Mouse (Mus musculus) heart, embryonic 12.5 days (tissue): ENCODE measurements around the gene H2al1h. TPM values are rescaled to one million over a fixed set of nuclear protein-coding genes. Genes with fewer than 3 reads are reported as not detected.
"Not testable (repeated sequence)": the region's sequence is repeated elsewhere in the genome, so short reads cannot be mapped to it uniquely, and the experiment has no call there.

Experiments
- ATAC-seq: fragments of 200-750 bp; cut with Nextera tagmentation; 2 replicates; pipeline ENCODE4 v1.8.0; 2017; ENCODE audit warnings: moderate TSS enrichment, moderate library complexity; ENCODE audit not compliant: insufficient number of reproducible peaks, low FRiP score
- H3K27ac ChIP-seq: fragments of 300-500 bp; sonication (generic); 2 replicates; pipeline ENCODE4 v1.5.1; 2016; ENCODE audit warnings: mild to moderate bottlenecking, moderate library complexity; ENCODE audit not compliant: poor library complexity, severe bottlenecking
- H3K27me3 ChIP-seq: fragments of 300-500 bp; sonication (generic); replicated peaks from 2 replicates; pipeline ENCODE4 v1.6.1; 2016; ENCODE audit warnings: mild to moderate bottlenecking, moderate library complexity
- H3K36me3 ChIP-seq: fragments of 300-500 bp; sonication (generic); 2 replicates; pipeline ENCODE4 v1.6.1; 2016; ENCODE audit warnings: mild to moderate bottlenecking, moderate library complexity
- H3K4me1 ChIP-seq: fragments of 300-500 bp; sonication (generic); replicated peaks from 2 replicates; pipeline ENCODE4 v1.6.1; 2016; ENCODE audit warnings: mild to moderate bottlenecking
- H3K4me2 ChIP-seq: fragments of 300-500 bp; sonication (generic); 2 replicates; pipeline ENCODE4 v1.6.1; 2016; ENCODE audit warnings: mild to moderate bottlenecking, moderate library complexity
- H3K4me3 ChIP-seq: fragments of 300-500 bp; sonication (generic); 2 replicates; pipeline ENCODE4 v1.5.1; 2016; ENCODE audit warnings: mild to moderate bottlenecking
- H3K9ac ChIP-seq: fragments of 300-500 bp; sonication (generic); 2 replicates; pipeline ENCODE4 v1.6.1; 2016; ENCODE audit warnings: mild to moderate bottlenecking, moderate library complexity
- H3K9me3 ChIP-seq: fragments of 300-500 bp; sonication (generic); replicated peaks from 2 replicates; pipeline ENCODE4 v1.6.1; 2016; ENCODE audit warnings: mild to moderate bottlenecking, moderate library complexity
- WGBS: fragments of 180-500 bp; shearing (Covaris S2); methylation state at CpG from one replicate; pipeline ENCODE4 v1.1.7; 2016; 5-methylcytosine and 5-hydroxymethylcytosine counted together
- polyA plus RNA-seq: library from polyadenylated mRNA; unstranded; fragments of >200 nt; fragmentation: Nextera tagmentation; extraction: Ambion mirVana; gene quantifications from 2 replicates; pipeline ENCODE4 v1.2.1, GENCODE M21; 2016

H2al1h gene
- polyA plus RNA-seq, 1 experiment from 2014 or later, result not detected

GRCm38 (mm10) chrX:11317956-11318355 is 3.3 kb upstream of the H2al1h start, which contains the start of gene H2al1g:
TSS of gene H2al1g (plus strand) at chrX:11318256.
- not testable (repeated sequence) for H3K27ac ChIP-seq
- no CpG with 5 or more reads among the region's 3 CpGs for WGBS

DNA sequence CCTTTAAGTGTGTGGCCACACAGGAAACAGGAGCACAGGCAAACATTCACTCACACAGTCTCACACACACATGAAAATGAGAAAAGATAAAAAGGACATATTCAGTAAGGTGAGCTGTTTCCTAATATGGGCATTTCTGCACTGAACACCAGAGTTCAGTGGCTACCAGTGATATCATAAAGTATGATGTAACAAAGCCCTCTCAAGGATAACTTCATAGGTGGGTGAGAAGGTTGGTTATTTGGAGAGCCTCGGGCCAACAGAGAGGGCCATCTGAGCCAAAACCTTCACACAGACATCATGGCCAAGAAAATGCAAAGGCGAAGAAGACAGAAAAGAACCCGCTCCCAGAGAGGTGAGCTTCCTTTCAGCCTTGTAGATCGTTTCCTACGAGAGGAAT is 3.1 kb downstream of the H2al1h start, which contains the start of gene H2al1i:
Gene H2al1i (plus strand): TSS at position 301 of the 400 bp plus-strand sequence.
- not testable (repeated sequence) for H3K4me1 ChIP-seq, H3K27me3 ChIP-seq, H3K27ac ChIP-seq, H3K36me3 ChIP-seq, ATAC-seq, H3K9me3 ChIP-seq, H3K9ac ChIP-seq, H3K4me2 ChIP-seq, H3K4me3 ChIP-seq
- 80% methylated on average over 5 of the region's 5 CpGs for WGBS

More at GRCm38 (mm10) chrX:11317956-11318355, 3.3 kb upstream of the H2al1h start, which contains the start of gene H2al1g:
- not testable (repeated sequence) for H3K4me3 ChIP-seq, ATAC-seq, H3K36me3 ChIP-seq, H3K27me3 ChIP-seq, H3K9me3 ChIP-seq, H3K4me1 ChIP-seq, H3K4me2 ChIP-seq, H3K9ac ChIP-seq

DNA sequence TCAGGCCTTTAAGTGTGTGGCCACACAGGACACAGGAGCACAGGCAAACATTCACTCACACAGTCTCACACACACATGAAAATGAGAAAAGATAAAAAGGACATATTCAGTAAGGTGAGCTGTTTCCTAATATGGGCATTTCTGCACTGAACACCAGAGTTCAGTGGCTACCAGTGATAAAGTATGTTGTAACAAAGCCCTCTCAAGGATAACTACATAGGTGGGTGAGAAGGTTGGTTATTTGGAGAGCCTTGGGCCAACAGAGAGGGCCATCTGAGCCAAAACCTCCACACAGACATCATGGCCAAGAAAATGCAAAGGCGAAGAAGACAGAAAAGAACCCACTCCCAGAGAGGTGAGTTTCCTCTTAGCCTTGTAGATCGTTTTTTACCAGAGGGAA is 6.2 kb downstream of the H2al1h start, which contains the start of gene H2al1j:
Gene H2al1j (plus strand): TSS at position 301 of the 400 bp plus-strand sequence.
- not testable (repeated sequence) for H3K27ac ChIP-seq, H3K4me1 ChIP-seq, ATAC-seq, H3K4me3 ChIP-seq, H3K9me3 ChIP-seq, H3K27me3 ChIP-seq, H3K36me3 ChIP-seq, H3K4me2 ChIP-seq, H3K9ac ChIP-seq
- WGBS, result 82% methylated on average over 2 of the region's 2 CpGs

GRCm38 (mm10) chrX:11345762-11346161 is 24.5 kb downstream of the H2al1h start:
- 52% methylated on average over 9 of the region's 9 CpGs for WGBS
- no peak overlapping the region for H3K4me2 ChIP-seq
- no peak overlapping the region for H3K9ac ChIP-seq
- no peak overlapping the region for H3K27ac ChIP-seq
- H3K36me3 ChIP-seq, result no peaks in the 10 kb centered on the region
- no peak for ATAC-seq
- H3K9me3 ChIP-seq, result no peaks in the 10 kb centered on the region
- H3K27me3 ChIP-seq, result peaks cover 9% of the 10 kb centered on the region; the same call in 1 of the 2 replicates
- H3K4me1 ChIP-seq, result no peaks in the 10 kb centered on the region
- no peak overlapping the region for H3K4me3 ChIP-seq

- no peak overlapping the region for H3K4me2 ChIP-seq
- no peak overlapping the region for H3K27ac ChIP-seq
- WGBS, result 80% methylated on average over 3 of the region's 3 CpGs
- no peaks in the 10 kb centered on the region for H3K36me3 ChIP-seq
- H3K4me3 ChIP-seq, result no peak overlapping the region
- no peaks in the 10 kb centered on the region for H3K9me3 ChIP-seq
- no peak overlapping the region for H3K9ac ChIP-seq
- peaks cover 9% of the 10 kb centered on the region; the same call in 1 of the 2 replicates for H3K27me3 ChIP-seq
- ATAC-seq, result no peak
- no peaks in the 10 kb centered on the region for H3K4me1 ChIP-seq
Measured at GRCm38 (mm10) chrX:11346756-11347155, 25.5 kb downstream of the H2al1h start.

DNA sequence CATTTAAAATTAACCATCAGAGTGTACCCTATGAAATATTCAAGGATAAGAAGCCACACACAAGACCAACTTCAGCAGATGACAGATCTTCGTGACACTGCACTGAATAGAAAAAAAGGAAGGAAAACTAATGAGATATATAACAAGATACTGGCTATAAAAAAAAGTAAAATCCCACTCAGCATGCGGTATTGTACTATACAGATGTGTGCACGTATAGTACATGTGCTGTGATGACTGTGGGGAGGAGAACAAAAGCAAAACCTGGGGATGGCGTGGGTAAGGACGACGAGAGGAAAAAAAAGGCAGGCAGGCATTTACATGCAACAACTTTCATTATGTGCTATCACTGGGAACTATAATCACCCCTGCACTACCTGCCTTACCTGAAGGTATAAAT is 39.5 kb downstream of the H2al1h start:
- peaks cover 16% of the 10 kb centered on the region; the same call in 1 of the 2 replicates for H3K27me3 ChIP-seq
- no peak overlapping the region for H3K4me2 ChIP-seq
- H3K4me3 ChIP-seq, result no peak overlapping the region
- no peaks in the 10 kb centered on the region for H3K36me3 ChIP-seq
- H3K9ac ChIP-seq, result no peak overlapping the region
- no peak for ATAC-seq
- H3K27ac ChIP-seq, result no peak overlapping the region
- H3K4me1 ChIP-seq, result no peaks in the 10 kb centered on the region
- 77% methylated on average over 6 of the region's 6 CpGs for WGBS
- no peaks in the 10 kb centered on the region for H3K9me3 ChIP-seq

DNA sequence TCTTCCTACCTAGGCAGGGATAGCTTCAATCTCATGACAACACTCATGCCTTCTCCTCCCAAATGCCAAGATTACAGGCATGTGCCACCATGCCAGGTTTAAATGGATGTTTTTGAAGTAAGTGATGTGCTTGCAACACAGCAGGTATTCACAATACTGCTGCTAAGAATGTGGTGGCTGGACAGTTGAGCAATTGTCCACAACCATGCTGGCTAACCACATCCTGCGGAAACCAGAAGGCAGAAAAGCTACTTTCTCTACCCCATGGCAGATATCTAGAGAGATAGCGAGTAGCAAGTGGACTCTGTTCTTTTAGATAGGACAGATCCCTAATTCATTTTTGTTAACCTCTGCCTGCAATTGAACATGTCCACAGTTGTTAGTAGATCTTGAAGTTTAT is 40.0 kb downstream of the H2al1h start:
- Histone ChIP-seq H3K36me3 (no peaks in the 10 kb centered on the region), H3K27ac (no peak overlapping the region), H3K27me3 (peaks cover 17% of the 10 kb centered on the region; the same call in 1 of the 2 replicates), H3K9me3 (no peaks in the 10 kb centered on the region), H3K9ac (no peak overlapping the region), H3K4me1 (no peaks in the 10 kb centered on the region), H3K4me2 (no peak overlapping the region), H3K4me3 (no peak overlapping the region)
- ATAC-seq, result no peak
- 73% methylated on average over 2 of the region's 2 CpGs for WGBS

DNA sequence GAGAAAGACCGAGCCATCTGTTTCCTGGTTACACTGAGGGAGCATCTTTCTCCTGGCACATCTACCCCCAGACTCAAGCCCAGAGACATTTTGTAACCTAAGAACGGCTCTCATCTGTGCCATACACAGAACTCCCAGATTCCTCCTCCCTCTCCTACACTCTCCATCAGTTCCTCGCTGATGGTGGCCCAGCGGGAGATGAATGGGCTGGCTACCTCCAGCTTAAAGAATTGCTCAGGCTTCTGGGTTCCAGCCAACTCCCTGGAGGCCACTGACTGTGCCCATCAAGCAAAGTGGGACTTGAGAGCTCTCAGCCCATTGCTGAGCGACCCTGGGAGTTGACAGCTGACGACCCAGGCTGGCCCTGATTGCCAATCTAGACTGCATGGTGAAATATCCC is 42.6 kb downstream of the H2al1h start:
- Histone ChIP-seq H3K4me3 (no peak overlapping the region), H3K27ac (no peak overlapping the region), H3K27me3 (peaks cover 18% of the 10 kb centered on the region; the same call in 1 of the 2 replicates), H3K4me2 (no peak overlapping the region), H3K9me3 (no peaks in the 10 kb centered on the region), H3K4me1 (no peaks in the 10 kb centered on the region), H3K9ac (no peak overlapping the region), H3K36me3 (no peaks in the 10 kb centered on the region)
- no peak for ATAC-seq
- WGBS, result 57% methylated on average over 6 of the region's 6 CpGs

DNA sequence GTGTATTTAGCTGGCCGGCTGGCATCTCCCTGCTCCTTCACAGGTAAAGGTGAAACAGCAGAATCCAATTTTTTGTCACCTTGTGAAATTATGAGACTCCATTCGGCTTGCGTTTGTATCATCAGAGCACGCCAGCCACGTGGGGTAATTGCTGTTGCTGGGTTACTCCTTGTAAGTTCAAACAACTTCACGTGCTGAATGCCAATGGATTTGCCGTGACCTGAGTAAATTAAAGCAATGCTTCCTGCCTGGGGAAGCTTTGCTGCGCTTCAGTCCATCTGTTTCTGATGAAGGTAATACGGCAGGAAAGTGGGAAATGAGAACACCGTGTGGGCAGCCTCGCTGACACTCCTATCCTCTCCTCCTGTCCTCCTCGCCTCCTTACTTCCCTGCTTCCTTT is 43.9 kb downstream of the H2al1h start:
- Histone ChIP-seq H3K4me3 (no peak overlapping the region), H3K9ac (no peak overlapping the region), H3K36me3 (no peaks in the 10 kb centered on the region), H3K4me2 (no peak overlapping the region), H3K27ac (no peak overlapping the region), H3K9me3 (no peaks in the 10 kb centered on the region), H3K27me3 (0 out of 2 replicates have a peak, but pooled peaks cover 10% of the 10 kb centered on the region), H3K4me1 (no peaks in the 10 kb centered on the region)
- 67% methylated on average over 12 of the region's 12 CpGs for WGBS
- no peak for ATAC-seq

Other genes starting within 250 kb of the H2al1h start
- gene H2al1a, start 22.2 kb upstream of the H2al1h start, polyA plus RNA-seq, result not detected in 2 replicates
- not detected in 2 replicates for gene H2al1b, start 19.1 kb upstream of the H2al1h start, polyA plus RNA-seq
- not detected in 2 replicates for gene H2al1c, start 15.8 kb upstream of the H2al1h start, polyA plus RNA-seq
- gene H2al1d, start 12.7 kb upstream of the H2al1h start, polyA plus RNA-seq, result not detected in 2 replicates
- not detected in 2 replicates for gene H2al1e, start 9.6 kb upstream of the H2al1h start, polyA plus RNA-seq
- gene H2al1f, start 6.3 kb upstream of the H2al1h start, polyA plus RNA-seq, result not detected in 2 replicates
- gene H2al1g, start 3.2 kb upstream of the H2al1h start, polyA plus RNA-seq, result not detected in 2 replicates
- not detected in 2 replicates for gene H2al1i, start 3.2 kb downstream of the H2al1h start, polyA plus RNA-seq
- gene H2al1j, start 6.3 kb downstream of the H2al1h start, polyA plus RNA-seq, result not detected in 2 replicates